Mouse (Mus musculus): ENCODE results near the gene Polr2c. TPM values are rescaled to one million over a fixed set of nuclear protein-coding genes. Genes with fewer than 3 reads are reported as not detected.
"Not testable (repeated sequence)": the region's sequence is repeated elsewhere in the genome, so short reads cannot be mapped to it uniquely, and the experiment has no call there.

The Polr2c gene
- polyA plus RNA-seq, 1 experiment from 2014 or later = 145 TPM

DNA sequence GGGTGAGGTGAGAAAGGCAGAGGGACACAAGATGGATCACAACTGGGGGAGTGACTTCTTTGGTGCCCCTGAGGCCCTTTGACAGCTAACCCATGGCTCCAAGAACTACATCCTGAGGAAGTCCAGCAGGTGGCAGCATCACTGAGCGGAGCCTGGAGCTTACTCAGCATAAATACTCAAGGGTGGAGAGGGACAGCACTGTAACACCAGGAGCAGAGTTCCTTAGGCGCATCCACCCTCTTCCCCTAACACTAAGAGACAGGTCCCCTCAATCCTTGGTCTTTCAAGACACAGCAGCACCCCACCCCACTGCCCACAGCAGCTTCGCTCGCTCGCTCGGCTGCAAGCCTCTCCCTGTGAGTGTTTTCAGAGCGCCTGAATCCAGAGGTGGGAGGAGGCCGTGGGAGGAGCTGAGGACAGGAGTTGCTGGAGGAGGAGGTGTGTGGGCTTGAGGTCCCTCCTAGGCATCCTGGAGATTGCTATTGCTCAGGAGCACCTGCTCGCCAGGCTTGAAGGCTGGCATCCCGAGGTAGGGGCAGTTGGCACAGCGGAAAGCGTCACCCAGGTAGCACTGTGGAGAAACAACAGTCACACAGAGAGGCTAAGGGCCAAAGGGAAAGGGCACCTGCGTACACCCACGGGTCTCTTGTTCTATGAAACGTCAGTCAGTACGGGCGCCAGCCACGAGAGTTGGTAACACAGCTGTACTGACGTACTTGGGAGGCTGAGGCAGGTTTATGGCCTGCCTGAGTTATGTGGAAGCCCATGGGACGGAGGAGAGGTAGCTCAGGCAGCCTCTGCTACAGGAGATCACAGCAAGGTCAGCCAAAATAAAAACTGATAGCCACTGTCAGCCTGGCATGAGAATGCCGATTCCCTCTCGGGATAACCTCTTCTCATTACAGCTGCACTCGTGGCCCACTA is 34.4 kb upstream of the Polr2c start:
- no peaks in the 10 kb centered on the region for H3K27me3 ChIP-seq
- H3K4me3 ChIP-seq = no peak overlapping the region
- ATAC-seq (ENCODE audit: insufficient number of reproducible peaks, insufficient read depth, low FRiP score, low TSS enrichment) = 0 out of 2 replicates have a peak, but pooled peaks have one; percentile 39
- no peak overlapping the region for H3K9ac ChIP-seq
- no peak overlapping the region for H3K27ac ChIP-seq
- no peaks in the 10 kb centered on the region for H3K9me3 ChIP-seq
- 80% methylated on average over 23 of the region's 23 CpGs for WGBS
- peaks cover 55% of the 10 kb centered on the region for H3K36me3 ChIP-seq
- H3K4me2 ChIP-seq (replicated peaks) = no peak overlapping the region
- H3K4me1 ChIP-seq = no peaks in the 10 kb centered on the region

DNA sequence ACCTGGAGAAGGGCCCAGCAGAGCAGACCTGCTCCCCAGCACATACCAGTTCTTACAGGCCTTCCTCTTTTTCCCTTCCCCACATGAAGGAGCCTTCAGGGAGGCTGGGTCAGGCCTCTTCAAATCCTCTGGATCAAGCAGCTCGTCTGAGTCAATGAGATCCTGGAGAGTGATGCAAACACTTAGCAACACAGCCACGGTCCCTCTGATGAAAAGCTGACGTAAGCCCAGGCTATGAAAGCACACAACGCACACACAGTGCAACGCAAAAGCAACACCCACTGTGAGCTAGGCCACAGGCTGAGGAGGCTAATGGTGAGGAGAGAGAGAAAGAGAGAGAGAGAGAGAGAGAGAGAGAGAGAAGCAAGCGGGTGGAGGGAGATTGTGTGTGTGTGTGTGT is 32.1 kb upstream of the Polr2c start:
- H3K4me1 ChIP-seq = no peaks in the 10 kb centered on the region
- no peaks in the 10 kb centered on the region for H3K9me3 ChIP-seq
- H3K27me3 ChIP-seq = no peaks in the 10 kb centered on the region
- H3K27ac ChIP-seq = no peak overlapping the region
- 86% methylated on average over 6 of the region's 6 CpGs for WGBS
- ATAC-seq (ENCODE audit: insufficient number of reproducible peaks, insufficient read depth, low FRiP score, low TSS enrichment) = no peak
- H3K36me3 ChIP-seq = peaks cover 67% of the 10 kb centered on the region
- no peak overlapping the region for H3K4me3 ChIP-seq
- H3K9ac ChIP-seq = no peak overlapping the region
- no peak overlapping the region for H3K4me2 ChIP-seq (replicated peaks)

DNA sequence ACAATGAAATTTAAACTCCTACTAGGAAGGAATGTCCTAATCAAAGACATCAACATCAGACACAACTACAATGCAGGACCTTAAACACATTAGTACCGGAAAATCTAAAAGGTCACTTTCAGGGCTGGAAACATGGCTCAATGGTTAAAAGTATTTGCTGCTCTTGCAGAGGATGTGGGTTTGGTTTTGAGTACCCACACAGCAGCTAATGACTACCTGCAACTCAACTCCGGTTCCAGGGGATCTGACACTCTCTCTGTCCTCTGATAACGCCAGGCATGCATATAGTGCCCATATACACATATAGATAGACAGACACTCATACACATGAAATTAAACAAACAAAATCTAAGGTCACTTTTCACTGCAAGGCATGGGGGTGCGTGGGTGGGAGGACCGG is 31.0 kb upstream of the Polr2c start:
- no peak overlapping the region for H3K4me2 ChIP-seq (replicated peaks)
- H3K27me3 ChIP-seq = no peaks in the 10 kb centered on the region
- no peak for ATAC-seq (ENCODE audit: insufficient number of reproducible peaks, insufficient read depth, low FRiP score, low TSS enrichment)
- H3K36me3 ChIP-seq = peaks cover 68% of the 10 kb centered on the region
- H3K9me3 ChIP-seq = no peaks in the 10 kb centered on the region
- H3K27ac ChIP-seq = no peak overlapping the region
- H3K4me3 ChIP-seq = no peak overlapping the region
- no peaks in the 10 kb centered on the region for H3K4me1 ChIP-seq
- WGBS = 96% methylated on average over 5 of the region's 5 CpGs
- H3K9ac ChIP-seq = no peak overlapping the region

DNA sequence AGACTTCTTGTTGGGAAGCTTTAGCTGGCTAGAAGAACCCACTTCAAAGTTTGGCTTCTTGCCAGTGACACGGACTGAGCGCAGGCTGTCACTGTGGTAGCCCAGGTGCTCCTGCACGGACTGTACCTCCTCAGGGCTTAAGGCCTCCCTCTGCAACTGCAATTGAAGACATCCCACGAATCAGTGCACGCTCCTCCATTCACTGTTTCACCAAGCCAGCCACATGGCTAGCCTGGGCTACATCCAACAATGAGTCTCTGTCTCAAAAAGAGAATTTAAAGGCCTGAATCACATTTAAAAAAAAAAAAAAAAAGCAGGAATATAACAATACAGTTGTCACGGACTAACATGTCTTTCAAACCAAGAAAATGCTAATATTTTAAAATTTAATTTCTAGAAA is 29.0 kb upstream of the Polr2c start:
- H3K4me2 ChIP-seq (replicated peaks) = no peak overlapping the region
- no peak for ATAC-seq (ENCODE audit: insufficient number of reproducible peaks, insufficient read depth, low FRiP score, low TSS enrichment)
- no peak overlapping the region for H3K4me3 ChIP-seq
- H3K9me3 ChIP-seq = no peaks in the 10 kb centered on the region
- H3K27me3 ChIP-seq = no peaks in the 10 kb centered on the region
- no peaks in the 10 kb centered on the region for H3K4me1 ChIP-seq
- WGBS = 90% methylated on average over 6 of the region's 6 CpGs
- H3K36me3 ChIP-seq = peaks cover 64% of the 10 kb centered on the region
- no peak overlapping the region for H3K9ac ChIP-seq
- no peak overlapping the region for H3K27ac ChIP-seq

DNA sequence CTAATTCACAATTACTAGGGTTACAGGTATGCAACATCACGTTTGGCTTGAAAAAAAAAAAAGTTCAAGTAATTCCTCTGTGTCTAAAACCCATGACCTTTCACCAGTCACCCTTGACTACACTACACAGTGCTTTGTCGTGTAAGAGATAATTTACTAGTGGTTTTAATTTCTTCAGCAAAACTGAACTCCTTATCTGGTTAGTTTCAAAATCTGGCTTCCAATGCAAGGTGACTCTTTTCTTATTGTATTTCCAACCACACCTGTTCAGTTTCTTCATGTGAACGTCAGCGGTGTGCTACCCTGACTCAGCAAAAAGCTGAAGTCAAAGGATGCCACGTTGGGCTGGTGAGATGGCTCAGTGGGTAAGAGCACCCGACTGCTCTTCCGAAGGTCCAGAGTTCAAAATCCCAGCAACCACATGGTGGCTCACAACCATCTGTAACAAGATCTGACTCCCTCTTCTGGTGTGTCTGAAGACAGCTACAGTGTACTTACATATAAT is 23.3 kb upstream of the Polr2c start:
- 69% methylated on average over 7 of the region's 7 CpGs for WGBS
- not testable (repeated sequence) for H3K9me3 ChIP-seq; ATAC-seq (ENCODE audit: insufficient number of reproducible peaks, insufficient read depth, low FRiP score, low TSS enrichment); H3K27ac ChIP-seq; H3K4me2 ChIP-seq (replicated peaks); H3K4me3 ChIP-seq; H3K27me3 ChIP-seq; H3K9ac ChIP-seq
- Histone ChIP-seq H3K4me1 (peaks cover 10% of the 10 kb centered on the region), H3K36me3 (peaks cover 29% of the 10 kb centered on the region)

DNA sequence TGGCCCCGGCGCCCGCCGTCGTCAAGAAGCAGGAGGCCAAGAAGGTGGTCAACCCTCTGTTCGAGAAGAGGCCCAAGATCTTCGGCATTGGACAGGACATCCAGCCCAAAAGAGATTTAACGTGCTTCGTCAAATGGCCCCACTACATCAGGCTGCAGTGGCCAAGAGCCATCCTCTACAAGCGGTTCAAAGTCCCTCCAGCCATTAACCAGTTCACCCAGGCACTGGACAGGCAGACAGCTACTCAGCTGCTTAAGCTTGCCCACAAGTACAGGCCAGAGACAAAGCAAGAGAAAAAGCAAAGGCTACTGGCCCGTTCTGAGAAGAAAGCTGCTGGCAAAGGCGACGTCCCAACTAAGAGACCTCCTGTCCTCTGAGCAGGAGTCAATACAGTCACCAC is 21.5 kb upstream of the Polr2c start:
- WGBS = 94% methylated on average over 13 of the region's 13 CpGs
- not testable (repeated sequence) for H3K4me3 ChIP-seq; H3K9me3 ChIP-seq; ATAC-seq (ENCODE audit: insufficient number of reproducible peaks, insufficient read depth, low FRiP score, low TSS enrichment); H3K27ac ChIP-seq; H3K27me3 ChIP-seq; H3K9ac ChIP-seq; H3K4me2 ChIP-seq (replicated peaks)
- Histone ChIP-seq H3K36me3 (peaks cover 16% of the 10 kb centered on the region), H3K4me1 (peaks cover 10% of the 10 kb centered on the region)

DNA sequence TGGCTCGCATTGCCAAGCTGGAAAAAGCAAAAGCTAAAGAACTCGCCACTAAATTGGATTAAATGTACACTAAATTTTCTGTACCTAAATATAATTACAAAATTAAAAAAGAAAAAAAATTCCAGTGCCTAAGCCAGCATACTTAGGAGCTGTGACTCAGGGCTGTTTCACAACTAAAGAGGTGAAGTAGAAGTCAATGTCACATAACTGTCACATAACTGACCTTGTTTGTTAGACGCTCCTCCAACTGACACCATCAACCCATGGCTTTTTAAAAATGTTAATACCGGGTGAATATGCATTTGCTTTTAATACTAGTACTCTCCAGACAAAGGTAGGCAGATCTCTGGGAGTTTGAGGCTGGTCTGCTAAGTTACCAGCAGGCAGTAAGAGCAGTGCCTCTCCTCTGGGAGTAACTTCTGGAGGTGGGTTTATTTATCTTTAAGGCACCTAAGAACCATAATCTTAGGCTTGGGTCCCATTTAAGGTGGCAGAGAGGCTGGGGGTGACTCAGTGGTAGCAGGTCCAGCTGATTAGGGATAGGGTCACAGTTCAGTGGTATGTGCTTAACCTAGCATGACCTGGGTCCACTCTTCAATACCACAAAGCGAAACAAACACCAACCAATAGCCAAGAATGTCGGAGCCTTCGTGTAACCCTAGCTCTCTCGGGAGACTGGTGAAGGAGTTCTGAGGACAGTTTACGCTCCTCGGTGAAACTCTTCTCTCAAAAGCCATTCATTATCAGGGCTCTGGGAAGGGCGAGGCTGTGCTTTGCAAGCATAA is 20.6 kb upstream of the Polr2c start:
- peaks cover 10% of the 10 kb centered on the region for H3K4me1 ChIP-seq
- WGBS = 60% methylated on average over 11 of the region's 11 CpGs
- H3K27me3 ChIP-seq = no peaks in the 10 kb centered on the region
- no peak overlapping the region for H3K27ac ChIP-seq
- peak overlapping the region; percentile 69 for H3K4me2 ChIP-seq (replicated peaks)
- peak overlapping the region; percentile 84 for H3K4me3 ChIP-seq
- H3K36me3 ChIP-seq = peaks cover 8% of the 10 kb centered on the region
- peak overlapping the region; percentile 91 for H3K9ac ChIP-seq
- H3K9me3 ChIP-seq = no peaks in the 10 kb centered on the region
- ATAC-seq (ENCODE audit: insufficient number of reproducible peaks, insufficient read depth, low FRiP score, low TSS enrichment) = no peak

DNA sequence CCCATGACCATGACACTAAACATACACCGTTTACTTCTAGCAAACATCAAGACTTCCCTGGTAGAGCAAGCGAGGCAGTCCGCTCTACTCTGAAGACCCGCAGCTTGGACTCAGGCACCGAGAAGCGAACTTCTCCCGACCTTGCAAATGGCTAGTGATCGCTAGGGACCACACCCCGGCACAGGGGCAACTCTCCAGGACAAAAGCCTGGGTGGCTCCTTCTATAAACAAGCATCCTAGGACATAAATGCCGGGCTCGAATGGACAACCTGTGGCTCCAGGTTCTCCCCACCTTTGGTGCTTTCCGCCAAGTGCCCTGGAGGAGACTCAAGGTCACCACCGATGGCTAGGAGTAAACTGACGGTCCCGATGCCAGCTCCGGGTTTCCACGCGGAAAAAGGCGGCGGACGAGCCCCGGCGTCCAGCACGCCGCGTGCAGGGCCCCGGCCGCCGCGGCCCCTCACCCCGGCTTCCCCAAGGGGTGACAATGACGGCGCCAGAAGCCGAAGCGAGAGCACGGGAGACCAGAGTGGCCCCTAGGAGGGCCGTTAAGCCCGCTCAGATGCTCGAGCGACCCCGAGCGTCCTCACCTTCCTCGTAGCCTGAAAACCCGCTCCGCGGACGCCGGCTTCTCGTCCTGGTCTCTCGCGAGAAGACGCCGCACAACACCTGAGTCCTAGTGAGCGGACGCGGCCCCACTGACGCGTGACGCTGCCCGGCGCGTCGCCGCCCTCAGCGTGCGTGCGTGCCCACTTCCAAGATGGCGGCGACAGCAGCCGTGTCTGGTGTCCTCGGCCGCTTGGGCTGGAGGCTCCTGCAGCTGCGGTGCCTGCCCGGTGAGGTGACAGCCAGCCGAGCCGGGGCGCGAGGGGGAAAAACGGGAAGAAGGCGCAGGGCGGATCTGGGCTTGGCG is 19.3 kb upstream of the Polr2c start, which contains the start of the genes Coq9 and Ciapin1:
Gene Coq9 (plus strand): TSS at position 660 of the 913 bp plus-strand sequence.
Gene Ciapin1 (minus strand): TSS at position 697 of the 913 bp plus-strand sequence.
- Histone ChIP-seq H3K9ac (peak within 1 kb of the TSS; percentile 91), H3K9me3 (no peaks in the 10 kb centered on the region), H3K36me3 (no peaks in the 10 kb centered on the region), H3K4me1 (peaks cover 10% of the 10 kb centered on the region), H3K4me2 (replicated peaks) (peak within 1 kb of the TSS; percentile 69), H3K27ac (peak within 1 kb of the TSS; percentile 77), H3K27me3 (no peaks in the 10 kb centered on the region), H3K4me3 (peak within 1 kb of the TSS; percentile 84)
- WGBS = under 1% methylated on average over 82 of the region's 82 CpGs
- ATAC-seq (ENCODE audit: insufficient number of reproducible peaks, insufficient read depth, low FRiP score, low TSS enrichment) = peak; percentile 96

DNA sequence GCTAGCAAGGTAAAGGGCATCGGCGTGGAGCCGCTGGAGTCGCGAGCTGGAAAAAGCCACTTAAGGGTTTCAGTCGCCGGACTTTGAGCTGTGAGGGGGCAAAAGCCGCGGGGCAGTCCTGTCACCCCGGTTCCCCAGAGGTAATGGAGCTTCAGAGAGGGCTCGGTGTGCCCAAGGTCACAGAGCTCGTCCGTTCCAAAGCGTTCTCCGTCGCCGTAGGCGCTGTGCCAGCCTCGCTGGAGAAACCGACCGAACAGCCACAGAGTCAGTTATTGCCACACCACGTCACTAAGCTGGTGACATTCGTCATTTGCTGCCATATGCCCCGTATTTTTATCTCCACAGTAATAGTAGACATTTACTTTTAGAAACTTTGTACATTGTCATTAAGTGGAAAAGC is 18.6 kb upstream of the Polr2c start:
- Histone ChIP-seq H3K36me3 (no peaks in the 10 kb centered on the region), H3K4me2 (replicated peaks) (peak overlapping the region; percentile 69), H3K9ac (peak overlapping the region; percentile 91), H3K9me3 (no peaks in the 10 kb centered on the region), H3K27me3 (no peaks in the 10 kb centered on the region), H3K4me3 (peak overlapping the region; percentile 84), H3K27ac (peak overlapping the region; percentile 77), H3K4me1 (peaks cover 10% of the 10 kb centered on the region)
- ATAC-seq (ENCODE audit: insufficient number of reproducible peaks, insufficient read depth, low FRiP score, low TSS enrichment) = peak; percentile 24; the same call in 1 of the 2 replicates
- WGBS = 0% methylated on average over 24 of the region's 24 CpGs

DNA sequence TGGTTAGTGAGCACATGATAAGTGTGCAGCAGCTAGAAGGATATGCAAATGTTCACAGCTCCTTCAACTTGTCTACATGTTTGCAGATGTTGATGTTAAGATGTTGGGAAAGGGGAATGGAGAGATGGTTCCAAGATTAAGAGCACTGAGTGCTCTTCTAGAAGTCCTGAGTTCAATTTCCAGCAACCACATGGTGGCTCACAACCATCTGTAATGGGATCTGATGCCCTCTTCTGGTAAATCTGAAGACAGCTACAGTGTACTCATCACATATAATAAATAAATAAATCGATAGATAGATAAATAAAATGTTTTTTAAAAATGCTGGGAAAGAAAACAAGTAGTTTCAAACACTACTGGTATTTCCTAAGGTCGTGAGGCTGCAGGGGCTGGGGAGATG is 16.1 kb upstream of the Polr2c start:
- no peak overlapping the region for H3K27ac ChIP-seq

DNA sequence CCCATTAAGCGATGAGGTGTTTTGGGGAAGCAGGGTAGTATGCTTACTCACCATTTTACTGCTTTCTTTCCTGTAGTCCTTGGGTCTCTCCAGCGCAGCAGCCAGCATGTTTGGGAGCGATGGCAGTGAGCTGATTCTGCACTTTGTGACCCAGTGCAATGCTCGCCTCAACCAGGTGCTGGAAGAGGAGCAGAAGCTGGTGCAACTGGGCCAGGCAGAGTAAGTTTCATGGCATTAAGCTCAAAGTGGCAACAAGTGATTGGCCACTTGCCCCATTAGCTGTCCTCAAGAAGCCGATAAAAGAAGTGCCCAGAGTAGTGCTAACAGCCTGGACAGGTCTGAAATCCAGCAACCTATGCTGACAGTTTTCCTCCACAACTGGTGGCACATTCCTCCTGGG is 7.2 kb upstream of the Polr2c start:
- Histone ChIP-seq H3K36me3 (peaks cover 64% of the 10 kb centered on the region), H3K9ac (no peak overlapping the region), H3K27ac (no peak overlapping the region), H3K4me3 (no peak overlapping the region), H3K9me3 (no peaks in the 10 kb centered on the region), H3K4me2 (replicated peaks) (no peak overlapping the region), H3K27me3 (no peaks in the 10 kb centered on the region), H3K4me1 (no peaks in the 10 kb centered on the region)
- no peak for ATAC-seq (ENCODE audit: insufficient number of reproducible peaks, insufficient read depth, low FRiP score, low TSS enrichment)
- WGBS = 89% methylated on average over 5 of the region's 5 CpGs

More for the DNA sequence above, 16.1 kb upstream of the Polr2c start:
- Histone ChIP-seq H3K9me3 (no peaks in the 10 kb centered on the region), H3K4me1 (peaks cover 10% of the 10 kb centered on the region), H3K4me3 (no peak overlapping the region), H3K4me2 (replicated peaks) (no peak overlapping the region), H3K36me3 (peaks cover 14% of the 10 kb centered on the region), H3K27me3 (no peaks in the 10 kb centered on the region), H3K9ac (no peak overlapping the region)
- ATAC-seq (ENCODE audit: insufficient number of reproducible peaks, insufficient read depth, low FRiP score, low TSS enrichment) = no peak
- 59% methylated on average over 2 of the region's 2 CpGs for WGBS

Measured in embryonic facial prominence, embryonic 12.5 days (tissue).